Mouse (Mus musculus): ENCODE measurements around the gene Sirpa.

GRCm38 (mm10) chr2:129614482-129615185 is 22.0 kb downstream of the Sirpa start:
- TF ChIP-seq CTCF (IDR thresholded peaks at IDR 0.05; ENCODE audit: control insufficient read depth, insufficient read depth, low read length) = no peak
- no peak for TF ChIP-seq POLR2A (IDR thresholded peaks at IDR 0.05; ENCODE audit: borderline replicate concordance, control insufficient read depth, low read depth, low read length)
